Mouse (Mus musculus) spleen, adult 2 months (tissue): ENCODE measurements around the gene Hist1h2bg.

ENCODE experiments used
- CTCF ChIP-seq: fragments of 200-500 bp; IDR thresholded peaks from 2 replicates; pipeline ENCODE4 v1.5.1; 2011; ENCODE audit warnings: mild to moderate bottlenecking, inconsistent platforms; ENCODE audit not compliant: insufficient read depth, insufficient read length, insufficient replicate concordance; ENCODE audit errors: extremely low read depth
- POLR2A ChIP-seq: fragments of 200-500 bp; IDR thresholded peaks from 2 replicates; pipeline ENCODE4 v1.6.1; 2011; ENCODE audit warnings: low read depth, low read length, inconsistent platforms

DNA sequence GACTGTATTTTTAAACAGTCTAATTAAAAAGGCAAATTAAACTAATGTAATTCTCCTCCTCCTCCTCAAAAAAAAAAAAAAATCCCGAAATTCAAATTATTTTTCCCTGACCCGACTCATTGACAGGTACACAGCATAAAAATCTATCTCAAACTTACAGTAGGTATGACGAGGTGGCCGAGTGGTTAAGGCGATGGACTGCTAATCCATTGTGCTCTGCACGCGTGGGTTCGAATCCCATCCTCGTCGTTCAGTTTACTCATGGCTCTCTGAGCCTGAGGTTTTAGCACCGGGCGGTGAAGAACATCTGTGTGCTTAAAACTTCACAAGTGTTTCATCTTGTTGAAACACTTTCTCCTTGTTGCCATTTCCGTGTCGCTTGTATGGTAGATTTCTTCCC is 49.5 kb upstream of the Hist1h2bg start:
- TF ChIP-seq CTCF (no peak), POLR2A (no peak)
